Mouse (Mus musculus): ENCODE measurements around the gene Msrb1. TPM values are rescaled to one million over a fixed set of nuclear protein-coding genes. Genes with fewer than 3 reads are reported as not detected.

The Msrb1 gene
- polyA plus RNA-seq (2012; rRNA removed): 29.5 and 54.2 TPM in 2 replicates

DNA sequence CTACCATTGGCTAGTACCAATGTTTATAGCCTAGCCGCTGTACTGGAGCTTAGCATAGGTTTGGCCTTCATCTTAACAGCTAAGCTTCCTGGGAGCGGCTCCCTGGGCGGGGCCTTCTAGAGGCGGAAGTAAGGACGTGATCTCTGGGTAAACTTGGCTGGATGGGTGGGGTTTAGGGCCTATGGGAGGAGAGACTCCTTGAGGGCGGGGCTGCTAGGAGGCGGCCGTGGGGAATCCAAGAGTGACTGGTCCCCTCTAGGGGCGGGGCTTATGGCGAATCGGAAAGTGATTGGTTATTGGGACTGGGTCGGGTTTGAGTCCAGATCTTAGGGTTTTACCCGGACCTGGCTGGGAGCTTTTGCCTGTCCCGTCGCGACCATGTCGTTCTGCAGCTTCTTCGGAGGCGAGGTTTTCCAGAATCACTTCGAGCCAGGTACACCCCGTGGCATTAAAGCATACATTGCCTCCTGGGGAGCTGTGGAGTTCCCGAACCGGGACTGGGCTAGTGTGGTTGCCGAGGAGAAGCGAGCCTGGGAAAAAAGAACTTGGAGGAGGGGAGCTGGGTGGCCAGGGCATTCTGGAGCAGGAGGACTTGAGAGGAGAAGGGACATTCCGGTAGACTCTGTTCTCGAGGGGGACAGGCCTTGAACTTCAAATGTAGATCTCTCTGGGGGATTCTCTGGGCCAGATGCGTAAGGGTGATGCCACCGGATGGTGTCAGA is at the start of gene Msrb1:
TSS of gene Msrb1 (plus strand) at position 313 of the 722 bp plus-strand sequence.
- H3K27ac ChIP-seq (ENCODE audit: insufficient read depth, low read depth, low read length): peak within 1 kb of the TSS; percentile 75
- H3K27me3 ChIP-seq (ENCODE audit: control insufficient read depth, insufficient read depth, low read length): no peaks in the 10 kb centered on the region
- H3K36me3 ChIP-seq (ENCODE audit: control insufficient read depth, insufficient read depth, low read length): peaks cover 5% of the 10 kb centered on the region
- WGBS: under 1% methylated on average over 29 of the region's 29 CpGs
- H3K4me3 ChIP-seq (ENCODE audit: low read depth, low read length): peak within 1 kb of the TSS; percentile 80
- H3K4me1 ChIP-seq (ENCODE audit: control insufficient read depth, insufficient read depth, insufficient read length, low read length): peaks cover 15% of the 10 kb centered on the region; the same call in 1 of the 2 replicates
- TF ChIP-seq POLR2A (IDR thresholded peaks at IDR 0.05; ENCODE audit: low read depth, low read length): peak; percentile 95
- no peak for TF ChIP-seq CTCF (IDR thresholded peaks at IDR 0.05; ENCODE audit: extremely low read depth, insufficient read length, insufficient replicate concordance, low read depth, low read length)

DNA sequence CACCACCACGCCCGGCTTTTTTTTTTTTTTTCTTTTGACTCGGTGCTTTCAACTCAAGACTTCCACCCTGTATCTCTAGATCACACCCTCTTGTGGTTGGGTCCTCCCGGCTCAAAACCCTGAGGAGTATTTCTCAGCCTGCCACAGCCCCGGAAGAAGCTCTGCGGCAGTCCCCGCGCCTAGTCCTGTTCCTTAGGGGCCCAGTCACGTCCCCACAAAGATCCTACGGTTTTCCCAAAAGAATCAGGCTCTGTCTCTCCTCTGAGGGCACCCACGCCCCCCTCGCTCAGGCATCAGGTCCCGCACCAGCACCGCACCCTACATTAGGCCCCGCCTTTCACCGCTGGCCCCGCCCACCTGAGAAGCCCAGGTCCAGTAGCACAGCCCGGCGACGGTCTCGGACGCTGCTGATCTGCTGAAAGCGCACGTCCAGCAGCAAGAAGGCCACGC is 49.3 kb upstream of the Msrb1 start:
- peaks cover 13% of the 10 kb centered on the region for H3K4me1 ChIP-seq (ENCODE audit: control insufficient read depth, insufficient read depth, insufficient read length, low read length)
- TF ChIP-seq POLR2A (IDR thresholded peaks at IDR 0.05; ENCODE audit: low read depth, low read length): no peak
- no peak for TF ChIP-seq CTCF (IDR thresholded peaks at IDR 0.05; ENCODE audit: extremely low read depth, insufficient read length, insufficient replicate concordance, low read depth, low read length)
- no peak overlapping the region for H3K27ac ChIP-seq (ENCODE audit: insufficient read depth, low read depth, low read length)
- H3K36me3 ChIP-seq (ENCODE audit: control insufficient read depth, insufficient read depth, low read length): peaks cover 4% of the 10 kb centered on the region; the same call in 1 of the 2 replicates
- H3K27me3 ChIP-seq (ENCODE audit: control insufficient read depth, insufficient read depth, low read length): peaks cover 17% of the 10 kb centered on the region
- H3K4me3 ChIP-seq (ENCODE audit: low read depth, low read length): peak overlapping the region; percentile 74
- under 1% methylated on average over 25 of the region's 25 CpGs for WGBS

DNA sequence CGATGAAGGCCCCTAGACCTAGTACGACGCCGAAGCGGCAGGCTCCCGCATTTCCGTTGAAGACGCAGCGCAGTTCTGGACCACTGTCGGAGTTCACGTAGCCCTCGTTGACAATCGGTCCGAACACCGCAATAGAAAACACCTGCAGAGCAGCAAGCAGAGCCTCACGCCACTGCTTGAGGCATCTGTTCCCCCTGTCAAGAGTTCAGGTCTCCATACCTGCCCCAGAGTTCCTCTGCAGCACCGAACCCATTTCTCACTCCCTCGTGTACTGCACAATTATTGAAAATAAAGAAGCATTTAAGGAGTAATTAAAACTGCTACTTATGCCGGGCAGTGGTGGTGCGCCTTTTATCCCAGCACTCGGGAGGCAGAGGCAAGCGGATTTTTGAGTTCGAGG is 48.8 kb upstream of the Msrb1 start:
- Histone ChIP-seq H3K4me1 (ENCODE audit: control insufficient read depth, insufficient read depth, insufficient read length, low read length) (peaks cover 13% of the 10 kb centered on the region), H3K4me3 (ENCODE audit: low read depth, low read length) (peak overlapping the region; percentile 74), H3K27me3 (ENCODE audit: control insufficient read depth, insufficient read depth, low read length) (peaks cover 17% of the 10 kb centered on the region), H3K27ac (ENCODE audit: insufficient read depth, low read depth, low read length) (no peak overlapping the region), H3K36me3 (ENCODE audit: control insufficient read depth, insufficient read depth, low read length) (peaks cover 2% of the 10 kb centered on the region; the same call in 1 of the 2 replicates)
- no peak for TF ChIP-seq CTCF (IDR thresholded peaks at IDR 0.05; ENCODE audit: extremely low read depth, insufficient read length, insufficient replicate concordance, low read depth, low read length)
- no peak for TF ChIP-seq POLR2A (IDR thresholded peaks at IDR 0.05; ENCODE audit: low read depth, low read length)
- 24% methylated on average over 23 of the region's 23 CpGs for WGBS

DNA sequence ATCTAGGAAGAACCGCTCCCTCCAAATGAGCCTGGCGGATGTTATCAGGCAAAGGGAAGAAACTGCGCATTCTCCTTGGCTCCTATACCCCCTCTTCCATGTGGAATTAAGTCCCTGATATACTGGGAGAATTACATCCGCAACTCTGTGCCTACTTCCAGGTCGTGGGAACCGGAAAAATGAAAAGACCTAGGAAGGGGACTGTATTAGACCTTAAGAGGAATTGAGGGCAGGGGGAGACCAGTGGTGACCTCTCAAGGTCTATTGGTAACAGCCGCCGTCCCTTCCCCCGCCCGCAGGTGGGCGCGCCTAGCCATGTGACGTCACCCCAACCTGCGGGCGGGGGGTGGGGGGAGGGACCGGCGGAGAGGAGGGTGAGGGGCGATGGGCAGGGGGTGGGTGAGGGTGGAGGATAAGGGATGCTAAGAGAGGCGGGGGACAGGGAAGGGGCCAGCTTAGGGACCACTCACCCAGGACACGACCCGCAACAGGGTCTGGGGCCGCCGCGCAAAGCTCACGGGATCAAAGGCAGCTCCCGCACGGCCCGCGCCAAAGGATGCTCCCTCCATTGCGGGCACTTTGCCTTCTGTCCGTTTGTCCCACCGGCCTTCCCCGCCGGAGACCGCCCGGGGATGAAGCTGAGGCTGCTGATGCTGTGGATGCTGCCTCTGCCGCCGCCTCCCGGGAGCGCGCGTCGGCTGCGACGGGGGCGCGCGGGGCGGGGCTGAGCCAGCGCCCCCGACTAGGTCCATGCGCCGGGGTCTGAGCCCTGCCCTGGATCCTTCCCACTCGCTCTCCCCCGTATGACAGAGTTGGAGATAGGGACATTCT is 47.0 kb upstream of the Msrb1 start, which contains the start of gene Syngr3:
TSS of gene Syngr3 (minus strand) at position 705 of the 831 bp plus-strand sequence.
- Histone ChIP-seq H3K4me1 (ENCODE audit: control insufficient read depth, insufficient read depth, insufficient read length, low read length) (peaks cover 13% of the 10 kb centered on the region), H3K36me3 (ENCODE audit: control insufficient read depth, insufficient read depth, low read length) (peaks cover 7% of the 10 kb centered on the region), H3K27me3 (ENCODE audit: control insufficient read depth, insufficient read depth, low read length) (peaks cover 17% of the 10 kb centered on the region), H3K4me3 (ENCODE audit: low read depth, low read length) (peak within 1 kb of the TSS; percentile 57), H3K27ac (ENCODE audit: insufficient read depth, low read depth, low read length) (no peak within 1 kb of the TSS)
- TF ChIP-seq CTCF (IDR thresholded peaks at IDR 0.05; ENCODE audit: extremely low read depth, insufficient read length, insufficient replicate concordance, low read depth, low read length) (no peak), POLR2A (IDR thresholded peaks at IDR 0.05; ENCODE audit: low read depth, low read length) (no peak)
- 2% methylated on average over 53 of the region's 55 CpGs for WGBS

DNA sequence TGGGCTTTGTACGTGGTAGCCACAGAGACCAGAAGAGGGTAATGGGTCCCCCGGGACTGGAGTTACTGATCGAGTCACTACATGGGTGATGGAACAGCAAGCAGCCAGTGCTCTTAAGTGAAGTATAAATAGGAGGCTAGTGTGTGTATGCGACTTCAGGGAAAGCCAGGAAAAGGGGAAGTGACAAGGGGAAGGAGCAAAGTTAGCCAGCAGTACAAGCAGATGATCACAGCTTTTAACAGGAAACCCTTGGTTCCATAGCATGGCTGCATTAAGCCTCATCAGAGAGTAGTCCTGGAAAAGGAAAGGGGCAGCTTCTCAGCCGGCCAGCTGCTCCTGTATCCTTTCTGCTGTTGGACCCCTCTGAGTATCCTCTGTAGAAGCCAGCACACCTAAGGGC is 44.1 kb upstream of the Msrb1 start:
- H3K4me3 ChIP-seq (ENCODE audit: low read depth, low read length): no peak overlapping the region
- peaks cover 7% of the 10 kb centered on the region for H3K36me3 ChIP-seq (ENCODE audit: control insufficient read depth, insufficient read depth, low read length)
- no peak for TF ChIP-seq POLR2A (IDR thresholded peaks at IDR 0.05; ENCODE audit: low read depth, low read length)
- TF ChIP-seq CTCF (IDR thresholded peaks at IDR 0.05; ENCODE audit: extremely low read depth, insufficient read length, insufficient replicate concordance, low read depth, low read length): no peak
- WGBS: 81% methylated on average over 5 of the region's 5 CpGs
- H3K4me1 ChIP-seq (ENCODE audit: control insufficient read depth, insufficient read depth, insufficient read length, low read length): peaks cover 17% of the 10 kb centered on the region
- peaks cover 17% of the 10 kb centered on the region for H3K27me3 ChIP-seq (ENCODE audit: control insufficient read depth, insufficient read depth, low read length)
- H3K27ac ChIP-seq (ENCODE audit: insufficient read depth, low read depth, low read length): no peak overlapping the region

DNA sequence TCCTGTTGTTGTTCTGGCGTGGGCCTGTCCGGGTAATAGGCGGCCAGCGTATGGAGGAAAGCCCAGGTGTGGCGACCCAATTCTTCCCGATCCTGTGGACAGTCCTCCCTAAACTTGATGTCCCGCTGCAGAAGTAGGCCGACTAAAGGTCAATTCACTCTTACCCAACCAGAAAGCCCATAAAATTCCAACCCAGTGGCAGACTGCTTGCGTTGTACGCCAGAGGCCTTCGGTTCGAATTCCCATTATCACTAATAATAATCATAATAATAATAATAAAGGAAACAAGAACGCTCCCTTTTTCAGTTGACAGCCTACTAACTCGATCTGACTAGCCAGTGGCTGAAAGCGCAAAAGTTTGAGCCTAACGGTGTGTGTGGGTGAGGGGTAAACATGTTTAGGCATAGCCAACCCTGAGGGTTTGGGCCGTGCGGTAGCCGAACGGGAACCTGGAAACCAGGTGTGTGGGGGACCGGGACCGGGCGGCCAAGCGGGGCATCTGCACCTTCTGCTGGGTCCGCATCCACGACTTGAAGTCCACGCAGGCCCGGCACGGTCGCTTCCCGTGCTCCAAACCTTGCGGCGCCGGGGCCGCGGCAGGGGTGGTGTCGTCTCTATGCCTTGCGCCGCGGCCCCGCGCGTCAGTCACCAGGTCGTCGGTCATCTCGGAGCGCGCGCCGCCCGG is 41.0 kb upstream of the Msrb1 start:
- H3K36me3 ChIP-seq (ENCODE audit: control insufficient read depth, insufficient read depth, low read length): peaks cover 7% of the 10 kb centered on the region
- H3K4me3 ChIP-seq (ENCODE audit: low read depth, low read length): peak overlapping the region; percentile 74
- no peaks in the 10 kb centered on the region for H3K27me3 ChIP-seq (ENCODE audit: control insufficient read depth, insufficient read depth, low read length)
- H3K27ac ChIP-seq (ENCODE audit: insufficient read depth, low read depth, low read length): peak overlapping the region; percentile 48
- WGBS: 3% methylated on average over 50 of the region's 51 CpGs
- TF ChIP-seq CTCF (IDR thresholded peaks at IDR 0.05; ENCODE audit: extremely low read depth, insufficient read length, insufficient replicate concordance, low read depth, low read length): no peak
- TF ChIP-seq POLR2A (IDR thresholded peaks at IDR 0.05; ENCODE audit: low read depth, low read length): no peak
- peaks cover 20% of the 10 kb centered on the region; the same call in 1 of the 2 replicates for H3K4me1 ChIP-seq (ENCODE audit: control insufficient read depth, insufficient read depth, insufficient read length, low read length)

All from small intestine, adult 2 months (tissue).